In the genomic region with DNA sequence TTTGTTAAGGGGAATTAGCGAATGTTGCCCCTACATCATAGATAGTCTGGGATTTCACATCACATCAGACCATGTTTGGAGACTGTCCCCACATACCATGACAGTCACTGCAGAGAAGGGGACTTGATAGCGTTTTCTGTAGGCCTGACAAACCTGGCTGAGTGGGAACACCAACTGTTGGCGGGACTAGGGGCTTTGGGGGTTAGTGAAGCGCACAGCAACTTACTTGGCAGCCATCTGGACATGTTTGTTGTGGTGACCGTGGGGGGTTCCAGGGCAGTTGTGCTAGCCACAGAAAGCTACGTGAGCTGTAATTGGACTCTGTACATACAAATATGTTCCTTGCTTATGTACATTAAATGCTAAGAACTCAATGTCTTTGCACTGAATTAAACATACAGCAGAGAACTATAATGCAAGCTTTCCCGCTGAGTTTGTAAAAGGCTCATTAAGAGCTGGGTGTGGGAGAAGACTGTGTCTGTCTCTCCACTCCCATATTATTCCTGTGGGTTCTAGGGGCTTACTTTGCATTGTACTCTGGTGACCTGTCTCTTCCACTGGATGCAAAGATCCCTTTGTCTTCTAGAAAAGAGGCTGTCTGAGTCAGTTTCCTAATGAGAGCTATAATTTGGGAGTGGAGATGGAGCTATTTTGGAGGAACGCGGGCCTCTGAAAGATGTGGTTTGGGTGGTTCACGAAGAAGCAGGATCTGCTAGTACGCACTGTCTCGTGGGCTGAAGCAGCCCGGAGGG, we compare ENCODE assay signal across 7 mouse cellular contexts. TPM values are rescaled to one million over a fixed set of nuclear protein-coding genes. Genes with fewer than 3 reads are reported as not detected.
A peak's percentile ranks its signal among the peaks of the same experiment; 100 is the strongest.
DNase-seq lines count a peak whose midpoint lies in the region; ATAC-seq and TF ChIP-seq lines count a peak whose summit lies in the region.

No protein-coding gene starts in this region.

- H3K4me3 ChIP-seq in lung, embryonic 14.5 days (ENCODE audit: low read depth, low read length) = no peak overlapping the region
- peak overlapping the region; percentile 27 for H3K4me3 ChIP-seq in embryonic facial prominence, embryonic 15.5 days (replicated peaks)
- H3K4me3 ChIP-seq in limb, embryonic 13.5 days = no peak overlapping the region; the same call in 1 of the 2 replicates

- H3K9ac ChIP-seq in lung, embryonic 14.5 days = no peak overlapping the region
- H3K9ac ChIP-seq in embryonic facial prominence, embryonic 15.5 days = no peak overlapping the region
- peak overlapping the region; percentile 9; the same call in 1 of the 2 replicates for H3K9ac ChIP-seq in limb, embryonic 13.5 days

- H3K4me2 ChIP-seq in lung, embryonic 14.5 days = peak overlapping the region; percentile 21; the same call in 1 of the 2 replicates
- H3K4me2 ChIP-seq in embryonic facial prominence, embryonic 15.5 days (replicated peaks) = peak overlapping the region; percentile 44
- H3K4me2 ChIP-seq in limb, embryonic 13.5 days (replicated peaks) = peak overlapping the region; percentile 47

- peaks cover 12% of the 10 kb centered on the region; the same call in 1 of the 2 replicates for H3K4me1 ChIP-seq in lung, embryonic 14.5 days (ENCODE audit: insufficient read depth)
- peaks cover 56% of the 10 kb centered on the region for H3K4me1 ChIP-seq in embryonic facial prominence, embryonic 15.5 days
- peaks cover 61% of the 10 kb centered on the region for H3K4me1 ChIP-seq in limb, embryonic 13.5 days

- no peak for DNase-seq in lung, embryonic 14.5 days
- DNase-seq in lung, postnatal 14 days = no peak
- DNase-seq in retina, embryonic 14.5 days (ENCODE audit: low spot score) = peak; percentile 90
- DNase-seq in frontal cortex, adult 2 months (ENCODE audit: extremely low spot score in 1 of 2, low spot score in 1 of 2) = no peak
- DNase-seq in layer of hippocampus, postnatal 14 days (ENCODE audit: low spot score in 2 of 2) = no peak

- H3K27ac ChIP-seq in lung, embryonic 14.5 days (ENCODE audit: low read depth) = peak overlapping the region; percentile 21; the same call in 1 of the 2 replicates
- peak overlapping the region; percentile 72 for H3K27ac ChIP-seq in embryonic facial prominence, embryonic 15.5 days (replicated peaks)
- peak overlapping the region; percentile 73 for H3K27ac ChIP-seq in limb, embryonic 13.5 days

- 71% methylated on average over 13 of the region's 13 CpGs for WGBS in lung, embryonic 14.5 days
- 30% methylated on average over 13 of the region's 13 CpGs for WGBS in embryonic facial prominence, embryonic 15.5 days
- WGBS in limb, embryonic 13.5 days = 49% methylated on average over 13 of the region's 13 CpGs

- no peaks in the 10 kb centered on the region for H3K27me3 ChIP-seq in lung, embryonic 14.5 days (ENCODE audit: insufficient read depth, low read length)
- H3K27me3 ChIP-seq in embryonic facial prominence, embryonic 15.5 days = no peaks in the 10 kb centered on the region
- H3K27me3 ChIP-seq in limb, embryonic 13.5 days = no peaks in the 10 kb centered on the region

- H3K9me3 ChIP-seq in lung, embryonic 14.5 days (ENCODE audit: low read depth, low read length) = no peaks in the 10 kb centered on the region
- no peaks in the 10 kb centered on the region for H3K9me3 ChIP-seq in embryonic facial prominence, embryonic 15.5 days (replicated peaks)
- H3K9me3 ChIP-seq in limb, embryonic 13.5 days = no peaks in the 10 kb centered on the region

- ATAC-seq in lung, embryonic 14.5 days (ENCODE audit: insufficient read depth) = no peak
- peak; percentile 20 for ATAC-seq in embryonic facial prominence, embryonic 15.5 days (ENCODE audit: insufficient number of reproducible peaks, low FRiP score, low TSS enrichment, low read depth)
- ATAC-seq in limb, embryonic 13.5 days (ENCODE audit: low FRiP score, low read depth) = no peak

- H3K36me3 ChIP-seq in lung, embryonic 14.5 days (ENCODE audit: insufficient read depth) = peaks cover 9% of the 10 kb centered on the region; the same call in 1 of the 2 replicates
- no peaks in the 10 kb centered on the region for H3K36me3 ChIP-seq in embryonic facial prominence, embryonic 15.5 days
- H3K36me3 ChIP-seq in limb, embryonic 13.5 days = peaks cover 10% of the 10 kb centered on the region

- TF ChIP-seq CTCF in lung, embryonic 14.5 days (IDR thresholded peaks at IDR 0.05; ENCODE audit: low read depth) = no peak

RNA-seq across cellular contexts. Expression of gene Csrp2, which starts 11.7 kb away (rescaled TPM):
- polyA plus RNA-seq in lung, embryonic 14.5 days (2014; fragmentation: Nextera tagmentation; extraction: Ambion mirVana) = 154 and 172 TPM in 2 replicates
- 146 and 148 TPM in 2 replicates for polyA plus RNA-seq in embryonic facial prominence, embryonic 15.5 days (2015; fragmentation: Nextera tagmentation; extraction: Ambion mirVana)
- polyA plus RNA-seq in limb, embryonic 13.5 days (2015; fragmentation: Nextera tagmentation; extraction: Ambion mirVana) = 207 and 225 TPM in 2 replicates
- polyA plus RNA-seq in frontal cortex, adult 2 months (2012; rRNA removed) = 15.9 and 18.0 TPM in 2 replicates
- total RNA-seq in layer of hippocampus, postnatal 14 days (2021) = 10 to 100 TPM; 40.3 to 59.2 TPM

Comparison
In these comparisons a context has a peak if more than half of its experiments do, and no peak if none do; other contexts are left out.
1. H3K27ac ChIP-seq: peak in every context shown above with its lines; median percentile 73 in limb, embryonic 13.5 days; 72 in embryonic facial prominence, embryonic 15.5 days; 21 in lung, embryonic 14.5 days.